8 mouse cellular contexts compared by ENCODE assay signal in the genomic region with DNA sequence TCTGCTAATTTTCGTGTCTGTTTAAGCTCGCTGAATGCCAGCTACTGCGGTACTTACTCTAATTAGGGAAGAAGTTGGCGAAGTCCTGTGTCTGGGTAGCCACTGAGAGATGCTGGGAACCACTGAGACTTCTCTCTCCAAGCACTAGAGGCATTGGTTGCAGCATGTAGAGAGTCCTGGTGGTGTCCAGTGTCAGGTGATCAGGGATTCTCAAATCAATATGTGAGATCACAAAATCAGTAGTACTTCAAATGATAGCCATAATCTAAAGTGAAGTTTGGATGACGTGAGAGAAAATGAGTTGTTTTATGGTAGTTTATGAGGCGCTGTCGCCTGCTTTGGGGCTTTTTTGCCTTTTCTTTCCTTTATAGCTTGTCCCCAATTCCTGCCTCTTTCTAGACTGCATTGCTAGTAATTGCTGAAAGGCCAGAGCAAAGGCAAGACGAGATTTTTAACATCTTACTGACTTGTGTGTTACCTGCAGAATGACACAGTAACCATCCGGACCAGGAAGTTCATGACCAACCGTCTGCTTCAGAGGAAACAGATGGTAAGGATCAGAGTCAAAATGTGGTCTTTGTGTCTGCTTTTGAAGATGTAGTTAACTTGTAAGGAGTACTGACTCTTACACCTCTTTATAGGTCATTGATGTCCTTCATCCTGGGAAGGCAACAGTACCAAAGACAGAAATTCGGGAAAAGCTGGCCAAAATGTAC. TPM values are rescaled to one million over a fixed set of nuclear protein-coding genes. Genes with fewer than 3 reads are reported as not detected.
DNase-seq lines count a peak whose midpoint lies in the region; ATAC-seq and TF ChIP-seq lines count a peak whose summit lies in the region.

No protein-coding gene starts in this region.

- 4% methylated on average over 11 of the region's 11 CpGs for WGBS in heart, embryonic 14.5 days
- 4% methylated on average over 11 of the region's 11 CpGs for WGBS in forebrain, embryonic 15.5 days
- WGBS in macrophage (ENCODE audit: missing documents) = 3% methylated on average over 10 of the region's 11 CpGs

- H3K9me3 ChIP-seq in heart, embryonic 14.5 days (ENCODE audit: control insufficient read depth, low read length) = no peaks in the 10 kb centered on the region
- no peaks in the 10 kb centered on the region for H3K9me3 ChIP-seq in ES-Bruce4 (replicated peaks; ENCODE audit: control insufficient read depth, insufficient read depth, low read length, poor library complexity, severe bottlenecking)
- no peaks in the 10 kb centered on the region for H3K9me3 ChIP-seq in forebrain, embryonic 15.5 days

- H3K4me2 ChIP-seq in heart, embryonic 14.5 days (ENCODE audit: low read length) = peak overlapping the region; percentile 93
- peak overlapping the region; percentile 74 for H3K4me2 ChIP-seq in forebrain, embryonic 15.5 days (replicated peaks)

- TF ChIP-seq CTCF in ES-Bruce4 (IDR thresholded peaks at IDR 0.05; ENCODE audit: low read depth, low read length) = no peak

- H3K4me1 ChIP-seq in heart, embryonic 14.5 days (ENCODE audit: control insufficient read depth in 2 of 2, insufficient read depth in 2 of 2, low read length in 2 of 2) = peaks cover 3 to 30% of the 10 kb centered on the region in 2 experiments
- no peaks in the 10 kb centered on the region for H3K4me1 ChIP-seq in ES-Bruce4 (ENCODE audit: control insufficient read depth, insufficient read depth, low read length)
- peaks cover 42% of the 10 kb centered on the region for H3K4me1 ChIP-seq in forebrain, embryonic 15.5 days

- TF ChIP-seq POLR2A in ES-Bruce4 (IDR thresholded peaks at IDR 0.05; ENCODE audit: insufficient read depth, low read length) = no peak

- peak overlapping the region; percentile 88 to 94 for H3K4me3 ChIP-seq in heart, embryonic 14.5 days (ENCODE audit: control insufficient read depth in 1 of 2, insufficient read depth in 1 of 2, low read depth in 1 of 2, low read length in 2 of 2)
- H3K4me3 ChIP-seq in ES-Bruce4 (ENCODE audit: low read depth, low read length) (peak overlapping the region; percentile 100), macrophage (ENCODE audit: inconsistent target) (peak overlapping the region; percentile 69)
- H3K4me3 ChIP-seq in forebrain, embryonic 15.5 days = peak overlapping the region; percentile 74

- H3K79me2 ChIP-seq in macrophage (ENCODE audit: inconsistent target) = peaks cover 49% of the 10 kb centered on the region

- no peak for ATAC-seq in heart, embryonic 14.5 days (ENCODE audit: insufficient number of reproducible peaks, insufficient read depth, low FRiP score, low read depth)
- ATAC-seq in forebrain, embryonic 15.5 days (replicated peaks) = no peak

- intact Hi-C loops in heart, postnatal 14 days (cut with DNase I) = loop anchor here (10.0 kb wide), 1 partner anchor 1203 kb away; the partner anchor contains the start of gene Ppif

- H3K27ac ChIP-seq in heart, embryonic 14.5 days (replicated peaks in 1 of 2; ENCODE audit: control insufficient read depth in 1 of 2, insufficient read depth in 1 of 2, low read depth in 2 of 2, low read length in 2 of 2) = peak overlapping the region; percentile 65 to 79
- H3K27ac ChIP-seq in ES-Bruce4 (ENCODE audit: insufficient read depth, low read length) (peak overlapping the region; percentile 38), macrophage (peak overlapping the region; percentile 40)
- peak overlapping the region; percentile 84 for H3K27ac ChIP-seq in forebrain, embryonic 15.5 days (replicated peaks)

- no peaks in the 10 kb centered on the region for H3K27me3 ChIP-seq in heart, embryonic 14.5 days (ENCODE audit: control insufficient read depth, insufficient read depth, low read length)
- H3K27me3 ChIP-seq in ES-Bruce4 (ENCODE audit: control insufficient read depth, insufficient read depth, low read length, poor library complexity, severe bottlenecking) = no peaks in the 10 kb centered on the region
- H3K27me3 ChIP-seq in forebrain, embryonic 15.5 days = no peaks in the 10 kb centered on the region

- H3K9ac ChIP-seq in heart, embryonic 14.5 days (ENCODE audit: low read length) = peak overlapping the region; percentile 91
- peak overlapping the region; percentile 98 for H3K9ac ChIP-seq in ES-Bruce4 (ENCODE audit: low read depth, poor library complexity, severe bottlenecking)
- peak overlapping the region; percentile 77 for H3K9ac ChIP-seq in forebrain, embryonic 15.5 days (replicated peaks)

- peaks cover 50% of the 10 kb centered on the region for H3K36me3 ChIP-seq in heart, embryonic 14.5 days (ENCODE audit: control insufficient read depth, insufficient read depth, low read length)
- H3K36me3 ChIP-seq in ES-Bruce4 (ENCODE audit: control insufficient read depth, insufficient read depth, low read length, poor library complexity, severe bottlenecking) (peaks cover 55% of the 10 kb centered on the region), macrophage (ENCODE audit: inconsistent target) (peaks cover 26% of the 10 kb centered on the region)
- H3K36me3 ChIP-seq in forebrain, embryonic 15.5 days = peaks cover 39% of the 10 kb centered on the region

- DNase-seq in heart, postnatal 14 days = no peak
- no peak for DNase-seq in layer of hippocampus, postnatal 25 days (ENCODE audit: extremely low spot score in 1 of 2, low spot score in 1 of 2)
- DNase-seq in gastrocnemius, postnatal 10 days = no peak
- no peak for DNase-seq in thymus, postnatal 10 days (ENCODE audit: low spot score in 2 of 2)

- no peak for TF ChIP-seq EP300 in ES-Bruce4 (IDR thresholded peaks at IDR 0.05; ENCODE audit: insufficient read depth, low read depth, low read length)

RNA-seq across cellular contexts. Expression of gene Rps24, which starts 4.5 kb away (rescaled TPM):
- 789 and 845 TPM in 2 replicates for polyA plus RNA-seq in heart, embryonic 14.5 days (2014; fragmentation: Nextera tagmentation; extraction: Ambion mirVana)
- total RNA-seq in heart, postnatal 14 days (2021) = 100 to 1,000 TPM; 816 to 895 TPM
- polyA plus RNA-seq in ES-Bruce4 (2011; ENCODE audit: insufficient read depth, insufficient read length, low read depth, missing spikeins) (3,686 and 4,006 TPM in 2 replicates), macrophage (2018) (2,962 to 3,897 TPM (median 3,033 TPM) in 3 replicates)
- 563 and 611 TPM in 2 replicates for polyA plus RNA-seq in forebrain, embryonic 15.5 days (2015; fragmentation: Nextera tagmentation; extraction: Ambion mirVana)
- 100 to 1,000 TPM in 19 of 26 experiments, 10 to 100 TPM in 7; 43.0 to 534 (median 135) TPM for total RNA-seq in macrophage (2018; cell fraction: chromatin; rRNA removed)
- 1,000 to 10,000 TPM; 1,670 to 3,709 (median 2,156) TPM for total RNA-seq in macrophage (2018; cell fraction: cytosol; rRNA removed)
- total RNA-seq in macrophage (2018; cell fraction: nucleus; rRNA removed) = 1,000 to 10,000 TPM in 1 of 26 experiments, 100 to 1,000 TPM in 25; 145 to 1,053 (median 426) TPM
- total RNA-seq in layer of hippocampus, postnatal 25 days (2021) = 100 to 1,000 TPM; 675 to 721 TPM
- 1,000 to 10,000 TPM; 1,158 to 1,240 TPM for total RNA-seq in gastrocnemius, postnatal 10 days (2021)

RNA-seq across cellular contexts. Expression of gene Polr3a, which starts 4.6 kb away (rescaled TPM):
- polyA plus RNA-seq in heart, embryonic 14.5 days (2014; fragmentation: Nextera tagmentation; extraction: Ambion mirVana) = 11.8 and 13.3 TPM in 2 replicates
- 10 to 100 TPM; 12.4 to 13.3 TPM for total RNA-seq in heart, postnatal 14 days (2021)
- 33.3 and 33.6 TPM in 2 replicates for polyA plus RNA-seq in ES-Bruce4 (2011; ENCODE audit: insufficient read depth, insufficient read length, low read depth, missing spikeins)
- polyA plus RNA-seq in forebrain, embryonic 15.5 days (2015; fragmentation: Nextera tagmentation; extraction: Ambion mirVana) = 20.5 and 22.6 TPM in 2 replicates
- 100 to 1,000 TPM in 1 of 26 experiments, 10 to 100 TPM in 25; 22.2 to 107 (median 67.7) TPM for total RNA-seq in macrophage (2018; cell fraction: chromatin; rRNA removed)
- 10 to 100 TPM in 22 of 26 experiments, 1 to 10 TPM in 4; 6.4 to 18.3 (median 12.9) TPM for total RNA-seq in macrophage (2018; cell fraction: cytosol; rRNA removed)
- 10 to 100 TPM; 17.6 to 59.1 (median 38.6) TPM for total RNA-seq in macrophage (2018; cell fraction: nucleus; rRNA removed)
- 9.7 to 12.3 TPM (median 11.3 TPM) in 3 replicates for polyA plus RNA-seq in macrophage (2018)
- total RNA-seq in layer of hippocampus, postnatal 25 days (2021) = 10 to 100 TPM; 32.8 to 39.6 TPM
- total RNA-seq in gastrocnemius, postnatal 10 days (2021) = 10 to 100 TPM in 1 of 2 experiments, 1 to 10 TPM in 1; 8.8 to 12.9 TPM
